ENCODE assay signal across 7 mouse cellular contexts in the genomic region with DNA sequence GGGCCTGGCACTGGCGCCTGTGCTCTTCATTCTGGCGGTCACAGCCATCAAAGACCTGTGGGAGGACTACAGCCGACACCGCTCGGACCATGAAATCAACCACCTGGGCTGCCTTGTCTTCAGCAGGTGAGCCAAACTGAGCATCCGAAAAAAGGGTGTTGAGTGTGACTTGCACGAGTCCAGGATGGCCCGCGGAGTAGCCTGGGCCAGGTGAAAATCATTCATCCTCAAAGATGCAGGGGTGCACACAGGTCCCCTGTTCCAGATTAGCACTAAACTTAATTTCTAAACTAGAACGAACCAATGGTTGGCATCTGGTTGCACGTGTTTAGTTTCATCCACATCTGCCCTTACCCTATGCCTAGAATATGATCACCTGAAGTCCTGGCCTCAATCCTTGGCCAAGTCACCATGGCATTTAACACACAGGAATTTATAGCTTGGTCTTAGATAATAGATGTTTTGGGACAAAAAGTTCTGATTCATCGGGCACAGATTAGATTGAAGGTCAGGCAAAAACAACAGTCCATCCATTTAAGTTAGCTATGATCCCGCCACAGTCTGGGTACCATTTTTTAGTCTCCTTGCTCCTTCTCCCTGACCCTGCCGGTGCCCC. TPM values are rescaled to one million over a fixed set of nuclear protein-coding genes. Genes with fewer than 3 reads are reported as not detected.
DNase-seq lines count a peak whose midpoint lies in the region; ATAC-seq and TF ChIP-seq lines count a peak whose summit lies in the region.

No protein-coding gene starts in this region.

- peak overlapping the region; percentile 52 for H3K9ac ChIP-seq in lung, embryonic 15.5 days
- H3K9ac ChIP-seq in forebrain, embryonic 12.5 days, result peak overlapping the region; percentile 76
- peak overlapping the region; percentile 71 for H3K9ac ChIP-seq in limb, embryonic 13.5 days

- H3K4me1 ChIP-seq in lung, embryonic 15.5 days, result peaks cover 8% of the 10 kb centered on the region; the same call in 1 of the 2 replicates
- peaks cover 8% of the 10 kb centered on the region; the same call in 1 of the 2 replicates for H3K4me1 ChIP-seq in forebrain, embryonic 12.5 days
- peaks cover 8% of the 10 kb centered on the region for H3K4me1 ChIP-seq in limb, embryonic 13.5 days
- H3K4me1 ChIP-seq in small intestine, adult 2 months (ENCODE audit: control insufficient read depth, insufficient read depth, insufficient read length, low read length), result no peaks in the 10 kb centered on the region

- no peak overlapping the region for H3K27ac ChIP-seq in lung, embryonic 15.5 days
- H3K27ac ChIP-seq in forebrain, embryonic 12.5 days, result no peak overlapping the region
- no peak overlapping the region for H3K27ac ChIP-seq in limb, embryonic 13.5 days
- H3K27ac ChIP-seq in small intestine, adult 2 months (ENCODE audit: insufficient read depth, low read depth, low read length), result no peak overlapping the region

- ATAC-seq in lung, embryonic 15.5 days (ENCODE audit: borderline replicate concordance, extremely low read depth, low FRiP score, low TSS enrichment), result no peak; the same call in 1 of the 2 replicates
- peak; percentile 6 for ATAC-seq in forebrain, embryonic 12.5 days (ENCODE audit: low FRiP score)
- ATAC-seq in limb, embryonic 13.5 days (ENCODE audit: low FRiP score, low read depth), result peak; percentile 15; the same call in 1 of the 2 replicates

- DNase-seq in lung, postnatal 14 days, result no peak
- DNase-seq in adipocyte (ENCODE audit: low spot score), result no peak
- DNase-seq in MN1 (ENCODE audit: low spot score), result no peak

- WGBS in lung, embryonic 15.5 days, result 21% methylated on average over 14 of the region's 14 CpGs
- 27% methylated on average over 14 of the region's 14 CpGs for WGBS in forebrain, embryonic 12.5 days
- WGBS in limb, embryonic 13.5 days, result 25% methylated on average over 14 of the region's 14 CpGs
- WGBS in small intestine, adult 2 months, result 30% methylated on average over 14 of the region's 14 CpGs

- H3K4me3 ChIP-seq in lung, embryonic 15.5 days, result peak overlapping the region; percentile 73
- H3K4me3 ChIP-seq in forebrain, embryonic 12.5 days (replicated peaks), result peak overlapping the region; percentile 73
- peak overlapping the region; percentile 57 for H3K4me3 ChIP-seq in limb, embryonic 13.5 days
- H3K4me3 ChIP-seq in small intestine, adult 2 months (ENCODE audit: low read depth, low read length), result peak overlapping the region; percentile 78

- H3K27me3 ChIP-seq in lung, embryonic 15.5 days, result no peaks in the 10 kb centered on the region
- peaks cover 13% of the 10 kb centered on the region; the same call in 1 of the 2 replicates for H3K27me3 ChIP-seq in forebrain, embryonic 12.5 days
- peaks cover 4% of the 10 kb centered on the region; the same call in 1 of the 2 replicates for H3K27me3 ChIP-seq in limb, embryonic 13.5 days
- no peaks in the 10 kb centered on the region for H3K27me3 ChIP-seq in small intestine, adult 2 months (ENCODE audit: control insufficient read depth, insufficient read depth, low read length)

- H3K36me3 ChIP-seq in lung, embryonic 15.5 days, result no peaks in the 10 kb centered on the region
- no peaks in the 10 kb centered on the region for H3K36me3 ChIP-seq in forebrain, embryonic 12.5 days (replicated peaks)
- no peaks in the 10 kb centered on the region for H3K36me3 ChIP-seq in limb, embryonic 13.5 days
- no peaks in the 10 kb centered on the region for H3K36me3 ChIP-seq in small intestine, adult 2 months (ENCODE audit: control insufficient read depth, insufficient read depth, low read length)

- no peak for TF ChIP-seq POLR2A in small intestine, adult 2 months (IDR thresholded peaks at IDR 0.05; ENCODE audit: low read depth, low read length)

- peak overlapping the region; percentile 75 for H3K4me2 ChIP-seq in lung, embryonic 15.5 days
- H3K4me2 ChIP-seq in forebrain, embryonic 12.5 days, result peak overlapping the region; percentile 91
- H3K4me2 ChIP-seq in limb, embryonic 13.5 days (replicated peaks), result peak overlapping the region; percentile 76

- TF ChIP-seq CTCF in small intestine, adult 2 months (IDR thresholded peaks at IDR 0.05; ENCODE audit: extremely low read depth, insufficient read length, insufficient replicate concordance, low read depth, low read length), result no peak

- H3K9me3 ChIP-seq in lung, embryonic 15.5 days, result no peaks in the 10 kb centered on the region
- H3K9me3 ChIP-seq in forebrain, embryonic 12.5 days, result no peaks in the 10 kb centered on the region
- H3K9me3 ChIP-seq in limb, embryonic 13.5 days, result no peaks in the 10 kb centered on the region

RNA-seq across cellular contexts. Expression of a gene that starts 2.9 kb away (rescaled TPM):
- 3.6 and 4.2 TPM in 2 replicates for polyA plus RNA-seq in lung, embryonic 15.5 days (2015; fragmentation: Nextera tagmentation; extraction: Ambion mirVana)
- 3.6 and 4.0 TPM in 2 replicates for polyA plus RNA-seq in forebrain, embryonic 12.5 days (2016; fragmentation: Nextera tagmentation; extraction: Ambion mirVana)
- 1.9 and 2.5 TPM in 2 replicates for polyA plus RNA-seq in limb, embryonic 13.5 days (2015; fragmentation: Nextera tagmentation; extraction: Ambion mirVana)
- 1.9 and 2.3 TPM in 2 replicates for polyA plus RNA-seq in small intestine, adult 2 months (2012; rRNA removed)
